Mouse (Mus musculus) intestine, embryonic 16.5 days (tissue): ENCODE measurements around the gene Ehd4. TPM values are rescaled to one million over a fixed set of nuclear protein-coding genes. Genes with fewer than 3 reads are reported as not detected.

Experiments used
- ATAC-seq: fragments of 200-750 bp; cut with Nextera tagmentation; 2 replicates; pipeline ENCODE4 v1.8.0; 2017; ENCODE audit warnings: moderate TSS enrichment, moderate library complexity
- H3K27ac ChIP-seq: fragments of 300-500 bp; sonication (generic); 2 replicates; pipeline ENCODE4 v1.5.1; 2014; ENCODE audit warnings: mild to moderate bottlenecking, low read length
- H3K27me3 ChIP-seq: fragments of 300-500 bp; sonication (generic); replicated peaks from 2 replicates; pipeline ENCODE4 v1.6.1; 2014; ENCODE audit warnings: low read length, control low read depth, mixed read lengths; ENCODE audit not compliant: control insufficient read depth, insufficient read depth
- H3K36me3 ChIP-seq: fragments of 300-500 bp; sonication (generic); 2 replicates; pipeline ENCODE4 v1.6.1; 2014; ENCODE audit warnings: low read length, control low read depth; ENCODE audit not compliant: control insufficient read depth, insufficient read depth
- H3K4me1 ChIP-seq: fragments of 300-500 bp; sonication (generic); 2 replicates; pipeline ENCODE4 v1.6.1; 2014; ENCODE audit warnings: low read length, control low read depth, mixed read lengths; ENCODE audit not compliant: control insufficient read depth, insufficient read depth
- H3K4me2 ChIP-seq: fragments of 300-500 bp; sonication (generic); 2 replicates; pipeline ENCODE4 v1.6.1; 2014; ENCODE audit warnings: low read depth, low read length, control low read depth
- H3K4me3 ChIP-seq: fragments of 300-500 bp; sonication (generic); 2 replicates; pipeline ENCODE4 v1.5.1; 2014; ENCODE audit warnings: mild to moderate bottlenecking, low read length
- H3K9ac ChIP-seq: fragments of 300-500 bp; sonication (generic); 2 replicates; pipeline ENCODE4 v1.6.1; 2014; ENCODE audit warnings: low read depth, low read length
- H3K9me3 ChIP-seq: fragments of 300-500 bp; sonication (generic); 2 replicates; pipeline ENCODE4 v1.6.1; 2016; ENCODE audit warnings: low read length, control low read depth; ENCODE audit not compliant: control insufficient read depth
- WGBS: fragments of 180-500 bp; shearing (Covaris S2); extraction: QIAGEN DNeasy Blood & Tissue Kit; methylation state at CpG from one replicate; pipeline ENCODE4 v1.1.7; 2014; 5-methylcytosine and 5-hydroxymethylcytosine counted together
- polyA plus RNA-seq: library from polyadenylated mRNA; unstranded; fragments of >200 nt; fragmentation: Nextera tagmentation; extraction: Ambion mirVana; gene quantifications from 2 replicates; pipeline ENCODE4 v1.2.1, GENCODE M21; 2015

Ehd4 gene
- polyA plus RNA-seq, 1 experiment from 2014 or later, result 46.0 TPM

- H3K27me3 ChIP-seq, result no peaks in the 10 kb centered on the region
- ATAC-seq, result no peak
- 74% methylated on average over 9 of the region's 9 CpGs for WGBS
- H3K4me2 ChIP-seq, result no peak overlapping the region
- H3K9me3 ChIP-seq, result no peaks in the 10 kb centered on the region
- H3K27ac ChIP-seq, result no peak overlapping the region
- no peaks in the 10 kb centered on the region for H3K4me1 ChIP-seq
- no peaks in the 10 kb centered on the region for H3K36me3 ChIP-seq
- H3K4me3 ChIP-seq, result no peak overlapping the region
- no peak overlapping the region for H3K9ac ChIP-seq
Observed at GRCm38 (mm10) chr2:120060651-120061050, 93.8 kb downstream of the Ehd4 start.

- no peak for ATAC-seq
- Histone ChIP-seq H3K9ac (no peak overlapping the region), H3K36me3 (no peaks in the 10 kb centered on the region), H3K9me3 (no peaks in the 10 kb centered on the region), H3K4me1 (no peaks in the 10 kb centered on the region), H3K27me3 (no peaks in the 10 kb centered on the region), H3K4me3 (no peak overlapping the region), H3K27ac (no peak overlapping the region), H3K4me2 (no peak overlapping the region)
- WGBS, result 57% methylated on average over 6 of the region's 6 CpGs
Observed at GRCm38 (mm10) chr2:120060190-120060589, 94.2 kb downstream of the Ehd4 start.

GRCm38 (mm10) chr2:120059466-120059865 lies 94.9 kb downstream of the Ehd4 start:
- Histone ChIP-seq H3K36me3 (no peaks in the 10 kb centered on the region), H3K27me3 (no peaks in the 10 kb centered on the region), H3K4me2 (no peak overlapping the region), H3K9ac (no peak overlapping the region), H3K4me1 (no peaks in the 10 kb centered on the region), H3K9me3 (no peaks in the 10 kb centered on the region), H3K27ac (no peak overlapping the region), H3K4me3 (no peak overlapping the region)
- whole genome bisulfite sequencing, result 91% methylated on average over 3 of the region's 3 CpGs
- ATAC-seq, result no peak

- Histone ChIP-seq H3K9ac (no peak overlapping the region), H3K4me3 (no peak overlapping the region), H3K4me2 (no peak overlapping the region), H3K9me3 (no peaks in the 10 kb centered on the region), H3K27me3 (no peaks in the 10 kb centered on the region), H3K4me1 (no peaks in the 10 kb centered on the region), H3K36me3 (no peaks in the 10 kb centered on the region), H3K27ac (no peak overlapping the region)
- no peak for ATAC-seq
- WGBS, result 76% methylated on average over 4 of the region's 4 CpGs
Observed at GRCm38 (mm10) chr2:120058818-120059217, 95.6 kb downstream of the Ehd4 start.

GRCm38 (mm10) chr2:120055923-120056322 lies 98.5 kb downstream of the Ehd4 start:
- H3K9ac ChIP-seq, result no peak overlapping the region
- no peak overlapping the region for H3K4me2 ChIP-seq
- no peaks in the 10 kb centered on the region for H3K27me3 ChIP-seq
- no peak overlapping the region for H3K4me3 ChIP-seq
- no peaks in the 10 kb centered on the region for H3K4me1 ChIP-seq
- H3K27ac ChIP-seq, result no peak overlapping the region
- ATAC-seq, result no peak
- no peaks in the 10 kb centered on the region for H3K9me3 ChIP-seq
- WGBS, result 84% methylated on average over 10 of the region's 10 CpGs
- H3K36me3 ChIP-seq, result no peaks in the 10 kb centered on the region

GRCm38 (mm10) chr2:120054771-120055552 lies 99.4 kb downstream of the Ehd4 start:
- Histone ChIP-seq H3K36me3 (no peaks in the 10 kb centered on the region), H3K27me3 (no peaks in the 10 kb centered on the region), H3K4me3 (no peak overlapping the region), H3K9ac (no peak overlapping the region), H3K4me2 (no peak overlapping the region), H3K27ac (no peak overlapping the region), H3K4me1 (no peaks in the 10 kb centered on the region), H3K9me3 (no peaks in the 10 kb centered on the region)
- no peak for ATAC-seq
- WGBS, result 84% methylated on average over 12 of the region's 12 CpGs

GRCm38 (mm10) chr2:120051405-120051804 lies 103.0 kb downstream of the Ehd4 start:
- Histone ChIP-seq H3K4me1 (peaks cover 14% of the 10 kb centered on the region), H3K27me3 (no peaks in the 10 kb centered on the region), H3K36me3 (no peaks in the 10 kb centered on the region), H3K9ac (no peak overlapping the region), H3K4me2 (no peak overlapping the region), H3K4me3 (no peak overlapping the region), H3K9me3 (no peaks in the 10 kb centered on the region), H3K27ac (no peak overlapping the region)
- no peak for ATAC-seq
- 62% methylated on average over 6 of the region's 6 CpGs for WGBS

GRCm38 (mm10) chr2:120049632-120050274 lies 104.7 kb downstream of the Ehd4 start:
- Histone ChIP-seq H3K4me2 (no peak overlapping the region), H3K9me3 (no peaks in the 10 kb centered on the region), H3K4me3 (no peak overlapping the region), H3K4me1 (peaks cover 21% of the 10 kb centered on the region), H3K27ac (no peak overlapping the region), H3K36me3 (no peaks in the 10 kb centered on the region), H3K9ac (no peak overlapping the region), H3K27me3 (no peaks in the 10 kb centered on the region)
- WGBS, result 62% methylated on average over 10 of the region's 10 CpGs
- ATAC-seq, result 0 out of 2 replicates have a peak, but pooled peaks have one; percentile 24

- Histone ChIP-seq H3K4me1 (peaks cover 31% of the 10 kb centered on the region), H3K4me2 (no peak overlapping the region), H3K9ac (no peak overlapping the region; the same call in 1 of the 2 replicates), H3K27me3 (no peaks in the 10 kb centered on the region), H3K36me3 (no peaks in the 10 kb centered on the region), H3K27ac (no peak overlapping the region), H3K9me3 (no peaks in the 10 kb centered on the region), H3K4me3 (no peak overlapping the region)
- 75% methylated on average over 9 of the region's 9 CpGs for WGBS
- ATAC-seq, result no peak
Observed at GRCm38 (mm10) chr2:120048173-120048572, 106.2 kb downstream of the Ehd4 start.
